Mouse (Mus musculus): ENCODE results near the gene Nedd9.
A peak's percentile ranks its signal among the peaks of the same experiment; 100 is the strongest.

Gene Nedd9

GRCm38 (mm10) chr13:41349770-41350169 is 137.4 kb downstream of the Nedd9 start:
- DNase-seq (ENCODE audit: low read depth in 1 of 2, low spot score in 2 of 2), result no peak

- no peak for DNase-seq (ENCODE audit: low read depth in 1 of 2, low spot score in 2 of 2)
Measured at GRCm38 (mm10) chr13:41345756-41346155, 141.4 kb downstream of the Nedd9 start.

GRCm38 (mm10) chr13:41345306-41345705 is 141.9 kb downstream of the Nedd9 start:
- DNase-seq (ENCODE audit: low read depth in 1 of 2, low spot score in 2 of 2), result no peak

GRCm38 (mm10) chr13:41343887-41344266 is 143.3 kb downstream of the Nedd9 start:
- DNase-seq (ENCODE audit: low read depth in 1 of 2, low spot score in 2 of 2), result no peak

- no peak for DNase-seq (ENCODE audit: low read depth in 1 of 2, low spot score in 2 of 2)
Measured at GRCm38 (mm10) chr13:41343163-41343886, 143.8 kb downstream of the Nedd9 start.

GRCm38 (mm10) chr13:41341422-41341821 is 145.7 kb downstream of the Nedd9 start:
- no peak for DNase-seq (ENCODE audit: low read depth in 1 of 2, low spot score in 2 of 2)

- no peak for DNase-seq (ENCODE audit: low read depth in 1 of 2, low spot score in 2 of 2)
Measured at GRCm38 (mm10) chr13:41339653-41340351, 147.4 kb downstream of the Nedd9 start.

- no peak for DNase-seq (ENCODE audit: low read depth in 1 of 2, low spot score in 2 of 2)
Measured at GRCm38 (mm10) chr13:41339195-41339594, 148.0 kb downstream of the Nedd9 start.

GRCm38 (mm10) chr13:41337407-41337806 is 149.8 kb downstream of the Nedd9 start:
- no peak for DNase-seq (ENCODE audit: low read depth in 1 of 2, low spot score in 2 of 2)

- DNase-seq (ENCODE audit: low read depth in 1 of 2, low spot score in 2 of 2), result no peak
Measured at GRCm38 (mm10) chr13:41336260-41336659, 150.9 kb downstream of the Nedd9 start.

- DNase-seq (ENCODE audit: low read depth in 1 of 2, low spot score in 2 of 2), result no peak
Measured at GRCm38 (mm10) chr13:41335767-41336166, 151.4 kb downstream of the Nedd9 start.

- no peak for DNase-seq (ENCODE audit: low read depth in 1 of 2, low spot score in 2 of 2)
Measured at GRCm38 (mm10) chr13:41334641-41335000, 152.5 kb downstream of the Nedd9 start.

- no peak for DNase-seq (ENCODE audit: low read depth in 1 of 2, low spot score in 2 of 2)
Measured at GRCm38 (mm10) chr13:41333889-41334640, 153.1 kb downstream of the Nedd9 start.

GRCm38 (mm10) chr13:41331671-41332340 is 155.4 kb downstream of the Nedd9 start:
- peak; percentile 6 to 26 for DNase-seq (ENCODE audit: low read depth in 1 of 2, low spot score in 2 of 2)

- DNase-seq (ENCODE audit: low read depth in 1 of 2, low spot score in 2 of 2), result no peak
Measured at GRCm38 (mm10) chr13:41330589-41331345, 156.4 kb downstream of the Nedd9 start.

GRCm38 (mm10) chr13:41330051-41330450 is 157.1 kb downstream of the Nedd9 start:
- no peak for DNase-seq (ENCODE audit: low read depth in 1 of 2, low spot score in 2 of 2)

- no peak for DNase-seq (ENCODE audit: low read depth in 1 of 2, low spot score in 2 of 2)
Measured at GRCm38 (mm10) chr13:41328481-41328880, 158.7 kb downstream of the Nedd9 start.

- no peak for DNase-seq (ENCODE audit: low read depth in 1 of 2, low spot score in 2 of 2)
Measured at GRCm38 (mm10) chr13:41327546-41327945, 159.6 kb downstream of the Nedd9 start.

- no peak for DNase-seq (ENCODE audit: low read depth in 1 of 2, low spot score in 2 of 2)
Measured at GRCm38 (mm10) chr13:41326134-41326533, 161.0 kb downstream of the Nedd9 start.

- DNase-seq (ENCODE audit: low read depth in 1 of 2, low spot score in 2 of 2), result no peak
Measured at GRCm38 (mm10) chr13:41325346-41325745, 161.8 kb downstream of the Nedd9 start.

GRCm38 (mm10) chr13:41324631-41325030 is 162.5 kb downstream of the Nedd9 start:
- no peak for DNase-seq (ENCODE audit: low read depth in 1 of 2, low spot score in 2 of 2)
